Mouse (Mus musculus): ENCODE data around the gene Jmjd4.

Jmjd4 gene

GRCm38 (mm10) chr11:59471413-59472325, 21.8 kb downstream of the Jmjd4 start:
- no peak for DNase-seq

DNA sequence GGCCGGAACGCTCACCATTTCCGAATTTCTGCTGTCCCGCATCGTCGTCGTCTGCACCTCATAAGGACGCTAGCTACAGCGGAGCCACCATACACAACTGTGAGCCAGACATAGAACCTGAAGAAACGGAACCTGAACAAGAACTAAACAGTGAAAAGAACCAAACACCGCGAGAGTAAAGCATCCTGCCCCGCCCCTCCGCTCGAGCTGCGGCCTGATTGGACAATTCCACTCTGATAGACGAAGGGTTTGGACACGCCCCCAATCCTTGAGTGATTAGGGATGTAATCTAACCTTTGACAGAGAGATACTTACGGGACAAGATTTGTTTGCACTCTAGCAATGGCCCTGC, 22.5 kb downstream of the Jmjd4 start, which contains the start of gene Zfp867:
TSS of gene Zfp867 (minus strand) at position 149 of the 352 bp plus-strand sequence.
- peak; percentile 88 to 89 for DNase-seq

- no peak for DNase-seq
These were observed 27.4 kb downstream of the Jmjd4 start for GRCm38 (mm10) chr11:59477240-59477639.

DNA sequence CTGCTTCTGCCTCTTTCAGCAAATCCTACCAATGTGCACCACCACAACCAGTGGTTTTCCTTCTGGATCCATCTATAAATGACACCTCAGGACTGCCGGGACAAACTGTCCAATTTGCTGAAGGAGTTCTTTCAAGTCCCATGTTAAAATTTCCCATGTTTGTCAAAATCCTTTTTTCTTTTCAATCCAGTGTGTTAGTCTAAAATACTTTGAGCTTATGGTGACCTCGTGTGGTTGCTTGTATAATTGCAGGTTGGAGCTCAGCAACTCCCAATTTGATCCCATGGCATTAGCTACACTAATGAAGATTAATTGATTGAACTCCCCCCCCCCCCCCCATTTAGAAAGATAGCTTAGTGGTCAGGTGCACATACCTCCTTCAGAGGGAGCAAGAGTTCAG, 33.4 kb downstream of the Jmjd4 start:
- peak; percentile 46 to 69 for DNase-seq

GRCm38 (mm10) chr11:59485641-59486040, 35.8 kb downstream of the Jmjd4 start:
- no peak for DNase-seq

DNA sequence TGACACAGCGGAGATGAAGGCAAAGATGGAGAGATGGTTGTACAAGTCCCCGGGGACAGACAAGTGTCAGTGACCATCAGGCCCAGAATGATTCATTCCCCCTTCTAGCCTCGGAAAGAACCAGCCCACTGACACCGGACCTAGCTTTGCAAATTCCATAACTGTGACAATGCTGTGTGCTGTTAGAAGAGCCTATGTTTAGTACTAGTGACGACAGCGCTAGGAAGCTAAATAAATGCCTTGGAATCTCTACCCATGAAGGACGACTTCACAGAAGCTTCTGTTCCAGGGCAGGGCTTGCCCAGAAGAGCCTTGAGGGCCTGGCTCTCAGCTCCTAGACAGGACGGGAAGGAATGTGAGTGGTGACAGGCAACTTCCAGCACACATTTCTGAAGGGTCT, 36.4 kb downstream of the Jmjd4 start:
- DNase-seq, result no peak

GRCm38 (mm10) chr11:59496672-59497310, 46.9 kb downstream of the Jmjd4 start:
- no peak for DNase-seq

DNA sequence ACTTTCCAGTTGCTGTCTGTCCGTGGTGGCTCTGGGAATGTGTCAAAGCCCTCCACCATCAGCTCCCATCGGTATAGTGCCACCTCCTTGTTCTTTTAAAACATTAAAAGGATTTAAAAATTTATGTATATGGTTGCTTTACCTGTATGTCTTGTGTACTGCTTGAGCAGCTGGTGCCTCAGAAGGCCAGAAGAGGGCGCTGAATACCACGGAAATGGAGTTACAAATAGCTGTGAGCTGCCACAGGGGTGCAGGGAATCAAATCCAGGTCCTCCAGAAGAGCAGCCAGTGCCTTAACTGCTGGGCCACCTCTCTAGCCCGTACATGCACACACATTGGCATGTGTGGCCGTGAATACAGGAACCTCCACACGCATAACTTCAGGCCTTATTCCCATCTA, 47.9 kb downstream of the Jmjd4 start:
- no peak for DNase-seq

- DNase-seq, result no peak
These were observed 52.3 kb downstream of the Jmjd4 start for GRCm38 (mm10) chr11:59501978-59502700.

DNA sequence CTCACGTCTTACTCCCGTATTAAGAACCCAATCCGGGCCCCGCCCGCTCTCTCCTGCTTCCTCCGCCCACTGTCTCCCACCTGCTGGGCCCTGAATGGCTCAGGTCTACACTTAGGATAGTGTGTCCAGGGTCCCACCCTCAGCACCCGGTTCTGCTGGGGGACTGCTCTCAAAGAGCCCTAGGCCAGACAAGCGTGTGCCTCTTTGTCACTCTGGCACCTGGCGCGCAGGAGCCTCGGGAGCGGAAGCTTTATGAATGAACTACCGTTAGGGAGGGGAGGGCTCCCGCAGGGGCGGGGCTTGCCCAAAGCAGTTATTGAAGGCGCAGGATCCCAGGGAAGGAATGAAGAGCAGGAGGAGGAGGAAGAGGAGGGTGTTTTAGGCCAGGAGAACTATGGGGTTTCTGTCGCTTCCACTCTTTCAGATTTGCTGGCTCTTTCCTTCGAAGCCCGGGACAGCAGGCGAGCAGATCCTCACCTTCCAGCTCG, 55.5 kb downstream of the Jmjd4 start:
- DNase-seq, result peak; percentile 64 to 73

DNA sequence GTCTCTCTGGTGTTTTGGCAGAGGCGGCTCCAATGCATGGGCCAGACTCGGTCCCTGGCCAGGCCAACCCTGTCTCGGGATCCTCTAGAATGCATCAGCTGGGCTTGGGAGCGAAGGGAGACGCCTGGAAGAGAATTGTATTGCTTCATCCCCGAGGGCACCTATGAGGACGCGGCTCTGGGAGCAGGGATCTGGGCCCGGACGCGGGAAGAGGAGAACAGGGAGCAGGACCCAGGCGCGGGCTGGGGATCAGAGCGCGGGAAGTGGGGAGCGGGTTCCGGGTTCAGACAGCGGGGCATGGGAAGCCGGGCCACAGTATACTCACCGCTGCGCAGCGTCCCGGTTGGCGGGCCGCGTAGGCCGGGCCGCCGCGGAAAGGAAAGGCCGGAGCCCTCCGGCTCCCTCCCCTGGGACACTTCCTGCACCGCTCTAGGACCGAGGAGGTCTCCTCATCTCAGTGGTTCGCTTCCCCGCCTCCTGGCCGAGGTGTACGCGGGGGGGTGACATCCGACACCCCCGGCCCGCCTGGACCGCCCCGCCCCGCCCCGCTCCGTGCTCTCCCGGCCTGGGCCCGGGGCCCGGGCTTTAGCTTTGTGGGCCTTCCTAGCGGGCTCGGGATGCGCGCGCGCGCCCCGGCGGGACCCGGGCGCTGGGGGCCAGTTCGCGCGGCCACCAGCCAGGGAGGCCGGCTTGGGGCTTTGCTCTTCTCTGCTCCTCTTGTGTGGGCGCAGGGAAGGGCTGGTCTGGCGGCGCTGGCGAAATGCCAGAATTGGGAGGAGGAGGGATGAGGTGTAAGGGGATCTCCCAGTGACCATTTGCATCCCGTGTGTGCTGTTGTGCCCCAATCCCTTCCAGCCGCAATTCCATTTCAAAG, 56.2 kb downstream of the Jmjd4 start:
- peak; percentile 81 to 84 for DNase-seq

GRCm38 (mm10) chr11:59506713-59507074, 56.8 kb downstream of the Jmjd4 start:
- DNase-seq, result no peak

Measured in cerebellum, postnatal 36 days (tissue).